Mouse (Mus musculus) heart, embryonic 12.5 days (tissue): Measurements from ENCODE around the gene Pex11a. TPM values are rescaled to one million over a fixed set of nuclear protein-coding genes. Genes with fewer than 3 reads are reported as not detected.
A peak's percentile ranks its signal among the peaks of the same experiment; 100 is the strongest.
"Not testable (repeated sequence)": the region's sequence is repeated elsewhere in the genome, so short reads cannot be mapped to it uniquely, and the experiment has no call there.

ENCODE experiments used
- ATAC-seq: fragments of 200-750 bp; cut with Nextera tagmentation; 2 replicates; pipeline ENCODE4 v1.8.0; 2017; ENCODE audit warnings: moderate TSS enrichment, moderate library complexity; ENCODE audit not compliant: insufficient number of reproducible peaks, low FRiP score
- H3K27ac ChIP-seq: fragments of 300-500 bp; sonication (generic); 2 replicates; pipeline ENCODE4 v1.5.1; 2016; ENCODE audit warnings: mild to moderate bottlenecking, moderate library complexity; ENCODE audit not compliant: poor library complexity, severe bottlenecking
- H3K27me3 ChIP-seq: fragments of 300-500 bp; sonication (generic); replicated peaks from 2 replicates; pipeline ENCODE4 v1.6.1; 2016; ENCODE audit warnings: mild to moderate bottlenecking, moderate library complexity
- H3K36me3 ChIP-seq: fragments of 300-500 bp; sonication (generic); 2 replicates; pipeline ENCODE4 v1.6.1; 2016; ENCODE audit warnings: mild to moderate bottlenecking, moderate library complexity
- H3K4me1 ChIP-seq: fragments of 300-500 bp; sonication (generic); replicated peaks from 2 replicates; pipeline ENCODE4 v1.6.1; 2016; ENCODE audit warnings: mild to moderate bottlenecking
- H3K4me2 ChIP-seq: fragments of 300-500 bp; sonication (generic); 2 replicates; pipeline ENCODE4 v1.6.1; 2016; ENCODE audit warnings: mild to moderate bottlenecking, moderate library complexity
- H3K4me3 ChIP-seq: fragments of 300-500 bp; sonication (generic); 2 replicates; pipeline ENCODE4 v1.5.1; 2016; ENCODE audit warnings: mild to moderate bottlenecking
- H3K9ac ChIP-seq: fragments of 300-500 bp; sonication (generic); 2 replicates; pipeline ENCODE4 v1.6.1; 2016; ENCODE audit warnings: mild to moderate bottlenecking, moderate library complexity
- H3K9me3 ChIP-seq: fragments of 300-500 bp; sonication (generic); replicated peaks from 2 replicates; pipeline ENCODE4 v1.6.1; 2016; ENCODE audit warnings: mild to moderate bottlenecking, moderate library complexity
- WGBS: fragments of 180-500 bp; shearing (Covaris S2); methylation state at CpG from one replicate; pipeline ENCODE4 v1.1.7; 2016; 5-methylcytosine and 5-hydroxymethylcytosine counted together
- polyA plus RNA-seq: library from polyadenylated mRNA; unstranded; fragments of >200 nt; fragmentation: Nextera tagmentation; extraction: Ambion mirVana; gene quantifications from 2 replicates; pipeline ENCODE4 v1.2.1, GENCODE M21; 2016

Pex11a gene
- polyA plus RNA-seq: 7.5 and 7.7 TPM in 2 replicates

GRCm38 (mm10) chr7:79742659-79743536 is at the start of gene Pex11a, which contains the start of gene Wdr93:
TSS of gene Pex11a (minus strand) at chr7:79743131.
TSS of gene Wdr93 (plus strand) at chr7:79743163.
- Histone ChIP-seq H3K4me2 (peak within 1 kb of the TSS; percentile 95), H3K9ac (peak within 1 kb of the TSS; percentile 78), H3K27ac (no peak within 1 kb of the TSS), H3K9me3 (no peaks in the 10 kb centered on the region), H3K27me3 (no peaks in the 10 kb centered on the region), H3K4me3 (peak within 1 kb of the TSS; percentile 78), H3K36me3 (peaks cover 4% of the 10 kb centered on the region; the same call in 1 of the 2 replicates), H3K4me1 (0 out of 2 replicates have a peak, but pooled peaks cover 3% of the 10 kb centered on the region)
- peak; percentile 75; the same call in 1 of the 2 replicates for ATAC-seq
- 3% methylated on average over 46 of the region's 46 CpGs for WGBS

DNA sequence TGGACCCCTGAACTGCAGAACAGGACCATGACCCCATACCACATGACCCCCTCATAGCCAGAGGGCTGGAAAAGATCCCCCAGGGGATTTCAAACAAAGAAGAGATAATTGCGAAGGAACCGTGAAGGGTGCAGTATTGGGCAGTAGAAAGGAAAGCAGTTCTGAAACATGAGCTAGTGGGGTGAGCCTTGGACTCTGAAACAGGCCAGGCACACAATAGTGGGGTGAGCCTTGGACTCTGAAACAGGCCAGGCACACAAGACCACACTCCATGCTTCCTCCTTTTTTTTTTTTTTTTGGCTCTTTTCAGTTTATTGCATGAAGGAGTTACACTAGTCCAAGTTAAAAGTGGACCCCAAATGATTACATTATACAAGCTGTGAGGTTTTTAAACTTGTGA is 46.9 kb upstream of the Pex11a start:
- H3K4me2 ChIP-seq, ATAC-seq, H3K36me3 ChIP-seq, H3K9me3 ChIP-seq, H3K9ac ChIP-seq, H3K4me3 ChIP-seq, H3K27ac ChIP-seq: not testable (repeated sequence)
- Histone ChIP-seq H3K4me1 (peaks cover 23% of the 10 kb centered on the region), H3K27me3 (peaks cover 68% of the 10 kb centered on the region)
- WGBS: 29% methylated on average over 2 of the region's 2 CpGs

DNA sequence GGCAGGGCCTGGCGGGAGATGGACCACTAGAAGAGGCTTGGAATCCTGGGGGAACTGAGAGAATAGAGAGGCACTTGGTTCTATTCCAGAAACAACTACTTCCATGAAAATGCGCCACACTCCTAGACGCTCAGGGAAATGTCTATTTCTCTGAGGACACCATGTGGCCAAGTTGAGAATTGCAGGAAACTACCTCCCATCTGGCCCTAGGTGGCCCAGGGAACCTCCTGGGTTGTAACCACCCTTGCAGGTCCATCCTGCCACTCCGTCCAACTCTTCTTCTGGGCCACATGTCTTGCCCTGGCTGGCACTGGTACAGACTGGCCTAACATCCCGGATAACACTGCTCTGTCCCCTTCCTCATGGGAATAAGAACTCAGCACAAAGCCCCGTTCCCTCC is 43.4 kb upstream of the Pex11a start:
- Histone ChIP-seq H3K9ac (no peak overlapping the region), H3K4me3 (no peak overlapping the region), H3K9me3 (no peaks in the 10 kb centered on the region), H3K27ac (no peak overlapping the region), H3K4me1 (peaks cover 7% of the 10 kb centered on the region), H3K27me3 (peaks cover 34% of the 10 kb centered on the region), H3K36me3 (no peaks in the 10 kb centered on the region), H3K4me2 (no peak overlapping the region)
- 18% methylated on average over 6 of the region's 6 CpGs for WGBS
- ATAC-seq: peak; percentile 16; the same call in 1 of the 2 replicates

- Histone ChIP-seq H3K27ac (no peak overlapping the region), H3K4me3 (no peak overlapping the region), H3K9ac (no peak overlapping the region), H3K4me1 (peaks cover 10% of the 10 kb centered on the region), H3K9me3 (no peaks in the 10 kb centered on the region), H3K27me3 (peaks cover 6% of the 10 kb centered on the region; the same call in 1 of the 2 replicates), H3K4me2 (no peak overlapping the region), H3K36me3 (no peaks in the 10 kb centered on the region)
- ATAC-seq: no peak
- 74% methylated on average over 2 of the region's 2 CpGs for WGBS
Observed at GRCm38 (mm10) chr7:79782516-79782855, 39.6 kb upstream of the Pex11a start.

DNA sequence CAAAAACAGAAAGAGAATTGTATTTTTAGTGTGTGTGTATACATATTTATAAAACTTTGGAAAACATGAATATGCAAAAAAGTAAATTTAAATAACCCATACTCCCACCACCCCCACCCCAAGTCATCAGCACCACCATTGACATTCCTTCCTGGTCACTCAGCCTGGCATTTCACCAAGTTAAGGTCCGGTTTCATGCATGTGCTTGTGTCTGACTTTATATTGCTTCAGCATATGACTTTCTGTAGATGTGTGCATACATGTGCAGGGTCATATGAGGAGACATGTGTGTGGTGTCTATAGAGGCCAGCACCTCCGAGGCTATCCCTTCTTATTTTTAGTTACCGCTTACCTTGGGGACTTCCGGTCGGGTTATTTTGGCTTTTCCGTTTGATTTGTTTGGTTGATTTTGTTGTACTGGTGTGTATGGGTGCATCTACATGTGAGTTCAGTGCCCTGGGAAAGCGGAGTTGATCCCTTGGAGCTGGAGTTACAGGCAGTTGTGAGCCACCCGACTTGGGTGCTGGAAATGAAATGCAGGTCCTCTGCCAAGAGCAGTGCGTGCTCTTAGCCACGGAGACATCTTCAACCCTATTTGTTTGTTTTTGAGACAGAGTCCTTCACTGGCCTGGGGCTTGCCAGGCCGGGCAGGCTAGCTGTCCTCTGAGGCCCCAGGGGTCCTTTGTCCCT is 39.0 kb upstream of the Pex11a start:
- WGBS: 72% methylated on average over 11 of the region's 11 CpGs
- no peaks in the 10 kb centered on the region for H3K9me3 ChIP-seq
- no peak overlapping the region for H3K4me3 ChIP-seq
- H3K27ac ChIP-seq: no peak overlapping the region
- H3K4me2 ChIP-seq: no peak overlapping the region
- H3K9ac ChIP-seq: no peak overlapping the region
- H3K27me3 ChIP-seq: peaks cover 5% of the 10 kb centered on the region; the same call in 1 of the 2 replicates
- no peaks in the 10 kb centered on the region for H3K36me3 ChIP-seq
- ATAC-seq: no peak
- peaks cover 10% of the 10 kb centered on the region for H3K4me1 ChIP-seq

DNA sequence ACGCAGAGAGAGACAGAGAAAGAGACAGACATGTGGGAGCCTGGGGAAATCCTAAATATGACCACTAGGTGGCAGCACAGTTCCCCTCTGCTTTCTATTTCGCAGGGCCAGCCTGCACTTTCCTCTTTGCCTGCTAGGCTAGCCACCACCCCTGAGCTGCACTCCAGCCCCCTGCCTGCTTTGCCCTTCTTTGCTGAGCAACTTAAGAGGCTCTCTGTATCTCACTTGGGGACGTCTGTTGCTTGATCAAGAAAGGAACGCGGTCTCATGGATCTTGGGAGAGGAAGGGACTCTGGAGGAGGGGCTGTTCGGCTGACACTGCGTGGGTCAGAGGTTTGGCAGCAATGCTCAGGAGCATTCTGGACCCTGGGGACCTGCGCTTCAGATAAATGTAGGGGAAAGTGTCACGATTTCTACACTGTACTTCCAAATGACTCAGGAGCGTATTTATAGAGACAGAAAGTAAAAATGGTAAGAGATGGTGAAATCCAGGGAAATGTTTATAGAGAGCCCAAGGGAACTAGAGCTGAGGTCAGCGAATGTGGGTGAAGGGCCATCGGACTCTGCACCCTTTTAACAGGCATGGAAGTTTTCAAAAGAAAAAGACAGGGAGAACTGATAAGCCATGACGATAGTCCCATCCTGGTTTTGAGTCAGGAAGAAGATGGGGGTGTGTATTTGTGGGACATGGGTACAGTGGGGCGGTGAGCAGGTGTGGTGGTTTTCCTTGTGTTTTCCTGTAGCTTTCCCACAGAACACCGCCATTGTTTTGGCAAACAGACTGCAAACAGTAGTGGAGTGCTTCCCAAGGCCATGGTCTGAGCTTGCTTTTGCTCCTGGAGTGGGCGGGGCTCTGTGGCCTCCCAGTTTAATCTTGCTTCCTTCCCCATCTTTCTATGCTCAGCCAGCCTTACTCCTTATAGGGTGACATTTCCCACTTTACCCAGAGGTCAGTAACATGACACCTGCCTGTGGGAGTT is 38.0 kb upstream of the Pex11a start:
- 21% methylated on average over 16 of the region's 16 CpGs for WGBS
- Histone ChIP-seq H3K9me3 (no peaks in the 10 kb centered on the region), H3K9ac (peak overlapping the region; percentile 53; the same call in 1 of the 2 replicates), H3K27me3 (no peaks in the 10 kb centered on the region), H3K36me3 (no peaks in the 10 kb centered on the region), H3K4me2 (peak overlapping the region; percentile 64), H3K27ac (no peak overlapping the region), H3K4me3 (peak overlapping the region; percentile 31), H3K4me1 (peaks cover 8% of the 10 kb centered on the region)
- ATAC-seq: peak; percentile 49; the same call in 1 of the 2 replicates

DNA sequence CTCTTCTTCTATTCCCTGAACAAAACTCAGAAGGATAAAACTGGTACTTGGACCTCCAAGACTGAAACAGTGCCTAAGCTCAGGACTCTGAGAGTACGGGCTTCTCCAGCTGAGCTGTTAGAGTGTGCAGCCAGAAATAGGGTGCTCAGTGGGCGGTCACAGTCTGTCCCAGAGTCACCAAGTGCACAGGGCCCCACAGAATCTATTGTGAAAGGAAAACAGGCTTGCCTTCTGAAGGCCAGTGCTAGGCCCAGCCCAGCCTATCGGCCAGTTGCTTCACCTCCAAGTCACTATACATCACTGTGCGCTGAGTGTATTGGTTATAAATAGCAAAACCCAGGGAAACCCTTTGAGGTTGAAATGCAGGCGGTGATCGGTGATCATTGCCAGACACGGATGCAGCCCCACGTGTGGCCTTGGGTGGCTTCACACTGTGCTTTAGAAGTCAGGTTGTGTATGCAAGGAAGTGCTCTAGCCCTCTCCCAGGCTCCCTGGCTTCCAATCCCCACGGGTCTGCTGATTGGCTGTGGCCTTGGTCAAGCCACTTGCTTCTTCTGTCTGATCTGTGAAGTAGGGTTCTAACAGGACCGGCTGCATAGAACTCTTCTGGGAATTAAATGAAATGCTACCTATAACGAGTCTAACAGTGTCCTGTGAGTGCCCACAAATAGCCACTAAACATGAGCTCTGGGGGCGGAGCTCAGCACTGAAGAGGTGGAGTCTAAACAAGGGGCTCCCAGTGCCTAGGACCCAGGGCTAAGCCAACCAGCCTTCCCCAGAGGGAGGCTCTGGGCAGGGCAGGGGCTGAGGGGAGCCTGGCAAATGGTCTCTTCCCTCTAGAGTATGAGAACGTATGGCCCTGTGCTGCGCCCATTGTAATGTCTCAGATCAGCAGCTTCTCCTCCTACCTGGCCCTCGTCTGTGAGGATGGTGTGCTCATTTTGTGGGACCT is 28.9 kb upstream of the Pex11a start:
- H3K4me1 ChIP-seq: peaks cover 29% of the 10 kb centered on the region
- ATAC-seq: peak; percentile 69
- H3K36me3 ChIP-seq: no peaks in the 10 kb centered on the region
- no peak overlapping the region for H3K4me3 ChIP-seq
- no peaks in the 10 kb centered on the region for H3K9me3 ChIP-seq
- H3K4me2 ChIP-seq: peak overlapping the region; percentile 6
- H3K9ac ChIP-seq: no peak overlapping the region
- H3K27me3 ChIP-seq: no peaks in the 10 kb centered on the region
- peak overlapping the region; percentile 74 for H3K27ac ChIP-seq
- WGBS: 32% methylated on average over 15 of the region's 15 CpGs

- H3K9me3 ChIP-seq: no peaks in the 10 kb centered on the region
- H3K4me3 ChIP-seq: no peak overlapping the region
- H3K27me3 ChIP-seq: no peaks in the 10 kb centered on the region
- no peak overlapping the region for H3K27ac ChIP-seq
- peaks cover 29% of the 10 kb centered on the region for H3K4me1 ChIP-seq
- no peak for ATAC-seq
- H3K36me3 ChIP-seq: no peaks in the 10 kb centered on the region
- whole genome bisulfite sequencing: 80% methylated on average over 3 of the region's 3 CpGs
- H3K4me2 ChIP-seq: no peak overlapping the region
- no peak overlapping the region for H3K9ac ChIP-seq
Observed at GRCm38 (mm10) chr7:79769664-79770063, 26.7 kb upstream of the Pex11a start.

GRCm38 (mm10) chr7:79765991-79766390 is 23.1 kb upstream of the Pex11a start:
- Histone ChIP-seq H3K9me3 (no peaks in the 10 kb centered on the region), H3K4me3 (no peak overlapping the region), H3K36me3 (no peaks in the 10 kb centered on the region), H3K4me1 (peaks cover 8% of the 10 kb centered on the region; the same call in 1 of the 2 replicates), H3K27me3 (no peaks in the 10 kb centered on the region), H3K4me2 (no peak overlapping the region), H3K9ac (no peak overlapping the region), H3K27ac (no peak overlapping the region)
- WGBS: 33% methylated on average over 1 of the region's 1 CpGs
- no peak for ATAC-seq

DNA sequence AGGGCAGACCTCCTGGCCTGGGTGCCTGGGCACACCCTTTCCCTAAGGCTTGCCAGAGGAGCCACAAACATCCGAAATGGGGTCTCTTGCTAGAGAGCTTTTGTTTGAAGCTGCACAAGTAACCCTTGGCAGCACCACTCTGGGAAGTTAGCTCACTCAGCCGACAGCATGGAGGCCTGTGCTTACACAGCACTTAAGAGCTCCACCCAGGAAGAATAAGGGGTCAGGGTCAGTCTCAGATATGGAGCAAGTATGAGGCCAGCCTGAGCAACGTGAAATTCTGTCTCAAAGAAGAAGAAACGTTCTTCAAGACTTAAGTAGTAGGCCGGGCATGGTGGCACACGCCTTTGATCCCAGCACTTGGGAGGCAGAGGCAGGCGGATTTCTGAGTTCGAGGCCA is 19.2 kb upstream of the Pex11a start:
- H3K4me3 ChIP-seq: no peak overlapping the region
- WGBS: 70% methylated on average over 8 of the region's 8 CpGs

More for the DNA sequence above, 19.2 kb upstream of the Pex11a start:
- Histone ChIP-seq H3K27ac (no peak overlapping the region), H3K27me3 (no peaks in the 10 kb centered on the region), H3K4me1 (0 out of 2 replicates have a peak, but pooled peaks cover 2% of the 10 kb centered on the region), H3K4me2 (no peak overlapping the region), H3K9me3 (no peaks in the 10 kb centered on the region), H3K9ac (no peak overlapping the region), H3K36me3 (no peaks in the 10 kb centered on the region)
- ATAC-seq: no peak
